Mouse (Mus musculus) stomach, embryonic 14.5 days (tissue): ENCODE results near the gene Pdk1. TPM values are rescaled to one million over a fixed set of nuclear protein-coding genes. Genes with fewer than 3 reads are reported as not detected.
"Not testable (repeated sequence)": the region's sequence is repeated elsewhere in the genome, so short reads cannot be mapped to it uniquely, and the experiment has no call there.

ENCODE experiments used
- ATAC-seq: fragments of 200-750 bp; cut with Nextera tagmentation; 2 replicates; pipeline ENCODE4 v1.8.0; 2017; ENCODE audit warnings: low read depth, moderate TSS enrichment; ENCODE audit not compliant: insufficient number of reproducible peaks, insufficient read depth, low FRiP score
- H3K27ac ChIP-seq: fragments of 300-500 bp; sonication (generic); 2 replicates; pipeline ENCODE4 v1.5.1; 2014; ENCODE audit warnings: mild to moderate bottlenecking, low read length, moderate library complexity, mixed read lengths
- H3K27me3 ChIP-seq: fragments of 300-500 bp; sonication (generic); 2 replicates; pipeline ENCODE4 v1.6.1; 2014; ENCODE audit warnings: low read length, control low read depth, mixed read lengths; ENCODE audit not compliant: control insufficient read depth, insufficient read depth
- H3K36me3 ChIP-seq: fragments of 300-500 bp; sonication (generic); 2 replicates; pipeline ENCODE4 v1.6.1; 2014; ENCODE audit warnings: mild to moderate bottlenecking, control low read depth, low read length, moderate library complexity, mixed read lengths; ENCODE audit not compliant: control insufficient read depth, insufficient read depth
- H3K4me1 ChIP-seq: fragments of 300-500 bp; sonication (generic); 2 replicates; pipeline ENCODE4 v1.6.1; 2014; ENCODE audit warnings: low read length, control low read depth, mixed read lengths; ENCODE audit not compliant: control insufficient read depth, insufficient read depth
- H3K4me2 ChIP-seq: fragments of 300-500 bp; sonication (generic); replicated peaks from 2 replicates; pipeline ENCODE4 v1.6.1; 2014; ENCODE audit warnings: low read depth, low read length, control low read depth
- H3K4me3 ChIP-seq: fragments of 300-500 bp; sonication (generic); 2 replicates; pipeline ENCODE4 v1.5.1; 2014; ENCODE audit warnings: low read depth, low read length, control low read depth
- H3K9ac ChIP-seq: fragments of 300-500 bp; sonication (generic); replicated peaks from 2 replicates; pipeline ENCODE4 v1.6.1; 2014; ENCODE audit warnings: low read depth, mild to moderate bottlenecking, control low read depth, low read length, moderate library complexity, mixed read lengths
- H3K9me3 ChIP-seq: fragments of 300-500 bp; sonication (generic); 2 replicates; pipeline ENCODE4 v1.6.1; 2016; ENCODE audit warnings: low read depth, low read length, control low read depth; ENCODE audit not compliant: control insufficient read depth
- WGBS: fragments of 180-500 bp; shearing (Covaris S2); extraction: QIAGEN DNeasy Blood & Tissue Kit; methylation state at CpG from one replicate; pipeline ENCODE4 v1.1.7; 2014; 5-methylcytosine and 5-hydroxymethylcytosine counted together
- polyA plus RNA-seq: library from polyadenylated mRNA; unstranded; fragments of >200 nt; fragmentation: Nextera tagmentation; extraction: Ambion mirVana; gene quantifications from 2 replicates; pipeline ENCODE4 v1.2.1, GENCODE M21; 2014

Gene Pdk1
- polyA plus RNA-seq, 1 experiment from 2014 or later, result 71.6 TPM

DNA sequence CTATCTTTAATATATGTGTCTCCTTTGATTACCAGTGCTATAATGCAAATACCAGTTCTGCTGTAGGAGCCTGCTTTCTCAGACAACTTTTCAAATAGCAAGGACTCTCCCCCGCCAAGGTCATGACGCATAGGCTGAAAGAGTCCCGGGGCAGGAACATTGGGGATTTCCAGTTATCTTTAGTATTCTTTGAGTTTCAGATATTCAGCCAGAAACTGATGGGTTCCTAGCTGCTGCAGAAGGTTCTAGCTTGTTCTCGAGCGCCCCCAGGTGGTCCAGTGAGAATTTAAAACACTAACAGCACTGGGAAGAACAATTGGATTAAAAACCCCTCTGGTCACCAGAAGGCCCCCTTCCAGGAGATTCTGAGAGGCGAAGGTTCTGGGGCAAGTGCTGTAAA, 35.2 kb upstream of the Pdk1 start:
- H3K4me1 ChIP-seq, result peaks cover 3% of the 10 kb centered on the region; the same call in 1 of the 2 replicates
- H3K27ac ChIP-seq, result no peak overlapping the region
- H3K9me3 ChIP-seq, result no peaks in the 10 kb centered on the region
- H3K27me3 ChIP-seq, result no peaks in the 10 kb centered on the region
- no peaks in the 10 kb centered on the region; the same call in 1 of the 2 replicates for H3K36me3 ChIP-seq
- H3K4me3 ChIP-seq, result no peak overlapping the region
- no peak for ATAC-seq
- WGBS, result 42% methylated on average over 6 of the region's 6 CpGs
- no peak overlapping the region for H3K9ac ChIP-seq
- H3K4me2 ChIP-seq, result no peak overlapping the region

DNA sequence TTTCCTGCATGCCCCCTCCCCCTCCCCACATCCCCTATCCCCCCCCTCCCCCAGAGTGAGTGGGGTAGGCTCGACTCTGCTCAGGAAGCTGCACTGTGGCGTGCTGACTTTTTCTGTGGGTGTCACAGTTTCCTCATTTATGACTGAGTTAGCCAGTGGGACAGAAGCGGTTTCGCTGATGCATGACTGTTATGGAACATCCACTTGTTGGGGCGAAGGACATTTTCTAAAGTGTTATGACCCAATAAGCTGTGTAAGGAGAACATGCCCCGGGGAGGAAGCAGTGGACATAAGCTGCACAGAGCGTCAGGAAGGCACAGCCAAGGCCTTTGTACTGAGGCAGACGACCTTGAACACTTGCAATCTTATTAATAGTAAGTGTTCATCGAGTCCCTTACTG, 29.7 kb upstream of the Pdk1 start:
- Histone ChIP-seq H3K9me3 (no peaks in the 10 kb centered on the region), H3K36me3 (peaks cover 5% of the 10 kb centered on the region; the same call in 1 of the 2 replicates), H3K4me3 (no peak overlapping the region), H3K4me2 (no peak overlapping the region), H3K27ac (no peak overlapping the region), H3K27me3 (no peaks in the 10 kb centered on the region), H3K9ac (no peak overlapping the region), H3K4me1 (no peaks in the 10 kb centered on the region)
- 85% methylated on average over 9 of the region's 9 CpGs for WGBS
- no peak; the same call in 1 of the 2 replicates for ATAC-seq

DNA sequence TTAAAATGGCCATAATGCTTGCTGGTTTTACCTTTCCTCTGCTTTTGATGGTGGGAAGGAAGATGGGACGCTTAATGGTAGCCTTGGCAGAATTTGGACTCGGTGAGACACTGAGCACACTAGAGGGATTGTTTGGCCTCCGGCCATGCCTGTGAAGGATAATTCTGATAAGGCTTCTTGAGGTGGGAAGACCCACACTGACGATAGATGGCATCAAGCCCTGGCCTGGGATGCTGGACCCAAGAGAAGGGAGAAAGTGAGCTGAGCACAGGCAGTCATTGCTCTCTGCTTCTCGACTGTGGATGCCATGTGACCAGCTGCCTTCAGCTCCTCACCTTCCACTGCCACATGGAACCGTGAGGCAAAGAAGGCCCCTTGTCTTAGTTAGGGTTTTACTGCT, 28.1 kb upstream of the Pdk1 start:
- H3K9ac ChIP-seq, result no peak overlapping the region
- H3K4me2 ChIP-seq, result no peak overlapping the region
- H3K36me3 ChIP-seq, result peaks cover 5% of the 10 kb centered on the region; the same call in 1 of the 2 replicates
- ATAC-seq, result no peak
- H3K9me3 ChIP-seq, result no peaks in the 10 kb centered on the region
- H3K4me1 ChIP-seq, result no peaks in the 10 kb centered on the region
- no peak overlapping the region for H3K27ac ChIP-seq
- 86% methylated on average over 6 of the region's 6 CpGs for WGBS
- H3K27me3 ChIP-seq, result no peaks in the 10 kb centered on the region
- H3K4me3 ChIP-seq, result no peak overlapping the region

DNA sequence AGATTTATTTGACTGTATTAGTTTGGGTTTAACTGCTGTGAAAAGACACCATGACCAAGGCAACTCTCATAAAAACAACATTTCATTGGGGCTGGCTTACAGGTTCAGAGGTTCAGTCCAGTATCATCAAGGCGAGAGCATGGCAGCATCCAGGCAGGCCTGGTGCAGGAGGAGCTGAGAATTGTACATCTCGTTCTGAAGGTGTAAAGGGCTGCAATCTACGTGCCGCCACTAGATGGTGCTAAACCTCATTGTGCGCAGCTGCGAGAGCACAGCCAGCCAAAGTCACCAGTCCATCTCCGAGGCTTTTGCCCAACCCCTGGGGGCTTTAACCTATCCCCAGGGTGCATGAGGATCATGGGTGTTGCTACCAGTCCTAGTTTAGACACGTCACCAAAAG, 20.9 kb upstream of the Pdk1 start:
- H3K9ac ChIP-seq, H3K27ac ChIP-seq, H3K27me3 ChIP-seq, H3K4me3 ChIP-seq, H3K4me2 ChIP-seq, H3K36me3 ChIP-seq, H3K4me1 ChIP-seq, H3K9me3 ChIP-seq: not testable (repeated sequence)
- 3% methylated on average over 6 of the region's 8 CpGs for WGBS
- ATAC-seq, result 0 out of 2 replicates have a peak, but pooled peaks have one; percentile 33

DNA sequence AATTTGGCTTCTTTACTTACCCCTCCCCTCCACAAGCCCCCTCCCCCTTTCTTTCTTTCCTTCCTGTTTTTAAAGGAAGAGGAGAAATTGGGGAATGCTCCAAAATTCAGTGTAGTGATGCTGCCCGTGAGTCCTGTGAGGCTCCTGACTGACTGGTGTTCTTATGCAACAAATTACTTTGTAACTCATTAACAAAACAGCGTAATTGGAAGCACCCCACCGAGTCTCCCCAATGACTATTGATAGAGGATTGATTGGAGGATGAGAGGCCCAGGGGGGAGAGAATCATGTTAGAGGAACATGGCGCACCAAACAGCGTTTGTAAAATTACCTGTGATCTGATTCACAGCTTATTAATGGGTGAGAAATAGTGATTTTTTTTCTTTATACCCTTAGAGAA, 17.9 kb upstream of the Pdk1 start:
- ATAC-seq, result no peak
- Histone ChIP-seq H3K4me2 (no peak overlapping the region), H3K9ac (no peak overlapping the region), H3K36me3 (peaks cover 5% of the 10 kb centered on the region; the same call in 1 of the 2 replicates), H3K9me3 (no peaks in the 10 kb centered on the region), H3K27ac (no peak overlapping the region), H3K27me3 (no peaks in the 10 kb centered on the region), H3K4me1 (no peaks in the 10 kb centered on the region), H3K4me3 (no peak overlapping the region)
- 86% methylated on average over 5 of the region's 5 CpGs for WGBS

DNA sequence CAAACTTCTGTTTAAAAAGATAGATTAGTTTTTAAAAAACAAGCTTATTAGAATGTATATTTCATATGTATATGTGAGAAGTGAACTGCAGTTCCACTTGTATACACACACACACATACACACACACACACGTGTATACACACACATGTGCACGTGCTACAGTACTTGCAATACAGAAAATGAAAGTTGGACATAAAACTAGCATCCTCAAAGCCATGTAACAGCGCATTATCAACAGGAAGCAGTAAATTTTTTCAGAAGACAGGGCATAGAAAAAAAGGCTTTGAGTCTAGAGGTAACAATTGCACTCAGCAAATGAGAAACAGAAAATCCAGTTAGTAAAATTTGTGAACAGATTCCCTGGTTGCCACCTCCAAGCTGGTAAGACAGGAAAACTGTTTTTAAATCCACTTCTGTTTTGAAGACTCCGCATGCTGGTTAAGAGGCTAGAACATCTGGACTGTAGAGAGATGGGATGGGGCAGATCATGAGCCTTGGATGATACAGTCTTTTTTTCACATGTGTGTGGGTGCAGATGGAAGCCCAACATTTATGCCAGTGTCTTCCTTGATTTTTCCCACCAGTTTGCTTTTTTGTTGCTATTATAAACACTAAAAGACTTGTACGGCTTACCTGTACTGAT, 9.4 kb upstream of the Pdk1 start:
- H3K27ac ChIP-seq, result no peak overlapping the region
- 85% methylated on average over 5 of the region's 5 CpGs for WGBS
- ATAC-seq, result no peak
- no peaks in the 10 kb centered on the region for H3K9me3 ChIP-seq
- H3K36me3 ChIP-seq, result no peaks in the 10 kb centered on the region
- no peak overlapping the region for H3K4me3 ChIP-seq
- no peaks in the 10 kb centered on the region for H3K27me3 ChIP-seq
- no peak overlapping the region for H3K9ac ChIP-seq
- no peak overlapping the region for H3K4me2 ChIP-seq
- no peaks in the 10 kb centered on the region for H3K4me1 ChIP-seq

DNA sequence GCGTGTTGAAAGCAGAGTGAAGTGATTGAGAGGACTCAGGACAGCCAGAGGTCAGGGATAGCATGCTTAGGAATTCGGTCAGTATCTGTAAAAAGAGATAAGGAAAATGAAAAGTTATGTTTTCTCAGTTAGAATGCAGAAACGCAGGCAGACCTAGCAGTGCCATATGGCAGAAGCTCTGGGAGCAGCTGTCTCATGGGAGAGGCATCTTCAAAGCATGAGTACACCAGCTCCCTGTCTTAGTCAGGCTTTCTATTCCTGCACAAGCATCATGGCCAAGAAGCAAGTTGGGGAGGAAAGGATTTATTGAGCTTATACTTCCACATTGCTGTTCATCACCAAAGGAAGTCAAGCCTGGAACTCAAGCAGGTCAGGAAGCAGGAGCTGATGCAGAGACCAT, 8.0 kb upstream of the Pdk1 start:
- Histone ChIP-seq H3K27me3 (no peaks in the 10 kb centered on the region), H3K9ac (no peak overlapping the region), H3K9me3 (no peaks in the 10 kb centered on the region), H3K4me2 (no peak overlapping the region), H3K4me3 (no peak overlapping the region), H3K4me1 (no peaks in the 10 kb centered on the region), H3K36me3 (no peaks in the 10 kb centered on the region), H3K27ac (no peak overlapping the region)
- WGBS, result 31% methylated on average over 3 of the region's 3 CpGs
- no peak for ATAC-seq

DNA sequence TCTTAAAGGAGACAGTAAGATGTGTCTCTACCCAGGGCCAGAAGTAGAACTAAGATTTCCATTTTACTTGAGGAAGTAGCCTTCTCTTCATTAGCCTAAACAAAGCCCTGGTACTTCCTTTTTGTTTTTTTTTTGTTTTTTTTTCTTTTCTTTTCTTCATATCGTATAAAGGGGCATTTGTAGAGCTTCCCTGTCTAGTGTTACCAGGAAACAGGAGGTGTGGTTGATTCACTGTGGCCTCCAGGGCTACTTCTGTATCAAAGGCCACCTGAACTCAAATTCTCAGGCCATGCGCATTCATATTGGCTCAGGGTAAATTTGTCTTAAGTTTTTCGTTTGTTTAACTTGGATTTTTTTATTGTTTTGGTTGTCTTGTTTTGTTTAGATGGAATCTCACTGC, 7.1 kb upstream of the Pdk1 start:
- Histone ChIP-seq H3K27me3 (no peaks in the 10 kb centered on the region), H3K9ac (no peak overlapping the region), H3K4me3 (no peak overlapping the region), H3K4me2 (no peak overlapping the region), H3K4me1 (no peaks in the 10 kb centered on the region), H3K36me3 (no peaks in the 10 kb centered on the region), H3K27ac (no peak overlapping the region), H3K9me3 (no peaks in the 10 kb centered on the region)
- WGBS, result 60% methylated on average over 3 of the region's 3 CpGs
- ATAC-seq, result no peak

DNA sequence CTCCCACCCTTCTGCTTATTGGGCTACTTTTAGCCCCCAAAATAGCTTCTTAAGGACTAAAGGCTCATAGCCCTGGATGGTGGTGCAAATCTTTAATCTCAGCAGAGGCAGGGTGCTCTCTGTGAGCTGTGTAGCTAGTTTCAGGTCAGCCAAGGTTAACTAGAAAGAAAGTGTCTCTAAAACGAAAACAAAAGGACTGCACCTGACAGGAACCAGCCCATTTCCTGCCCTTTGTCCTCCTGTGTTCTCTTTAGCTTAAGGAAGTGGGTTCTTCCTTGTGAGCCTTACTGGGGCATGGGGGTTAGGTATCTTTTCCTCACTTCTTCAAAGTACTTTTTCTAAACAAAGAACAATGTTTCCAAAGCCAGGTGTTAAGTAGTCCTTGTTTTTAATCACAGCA, 6.5 kb upstream of the Pdk1 start:
- Histone ChIP-seq H3K36me3 (no peaks in the 10 kb centered on the region), H3K27me3 (no peaks in the 10 kb centered on the region), H3K9me3 (no peaks in the 10 kb centered on the region), H3K4me2 (no peak overlapping the region), H3K9ac (no peak overlapping the region), H3K4me3 (no peak overlapping the region), H3K27ac (no peak overlapping the region), H3K4me1 (no peaks in the 10 kb centered on the region)
- no peak for ATAC-seq
- 50% methylated on average over 1 of the region's 1 CpGs for WGBS
